Mouse (Mus musculus) spleen, adult 2 months (tissue): Measurements from ENCODE around the gene Car4.

Source experiments
- CTCF ChIP-seq: fragments of 200-500 bp; IDR thresholded peaks from 2 replicates; pipeline ENCODE4 v1.5.1; 2011; ENCODE audit warnings: mild to moderate bottlenecking, inconsistent platforms; ENCODE audit not compliant: insufficient read depth, insufficient read length, insufficient replicate concordance; ENCODE audit errors: extremely low read depth
- POLR2A ChIP-seq: fragments of 200-500 bp; IDR thresholded peaks from 2 replicates; pipeline ENCODE4 v1.6.1; 2011; ENCODE audit warnings: low read depth, low read length, inconsistent platforms

GRCm38 (mm10) chr11:84939508-84940053 is 18.0 kb upstream of the Car4 start:
- TF ChIP-seq CTCF (no peak), POLR2A (no peak)
